Mouse (Mus musculus) neural tube, embryonic 14.5 days (tissue): ENCODE results near the gene Apol6. TPM values are rescaled to one million over a fixed set of nuclear protein-coding genes. Genes with fewer than 3 reads are reported as not detected.

Experiments
- ATAC-seq: fragments of 200-750 bp; cut with Nextera tagmentation; 2 replicates; pipeline ENCODE4 v1.8.0; 2017; ENCODE audit warnings: low read depth, mild to moderate bottlenecking, moderate TSS enrichment, moderate library complexity
- H3K27ac ChIP-seq: fragments of 300-500 bp; sonication (generic); 2 replicates; pipeline ENCODE4 v1.5.1; 2014; ENCODE audit warnings: low read depth, mild to moderate bottlenecking, control low read depth, low read length, moderate library complexity, mixed read lengths
- H3K27me3 ChIP-seq: fragments of 300-500 bp; sonication (generic); 2 replicates; pipeline ENCODE4 v1.6.1; 2014; ENCODE audit warnings: low read length; ENCODE audit not compliant: control insufficient read depth, insufficient read depth
- H3K36me3 ChIP-seq: fragments of 300-500 bp; sonication (generic); 2 replicates; pipeline ENCODE4 v1.6.1; 2014; ENCODE audit warnings: low read length, mixed read lengths; ENCODE audit not compliant: control insufficient read depth, insufficient read depth
- H3K4me1 ChIP-seq: fragments of 300-500 bp; sonication (generic); 2 replicates; pipeline ENCODE4 v1.6.1; 2014; ENCODE audit warnings: low read length; ENCODE audit not compliant: control insufficient read depth, insufficient read depth
- H3K4me2 ChIP-seq: fragments of 300-500 bp; sonication (generic); 2 replicates; pipeline ENCODE4 v1.6.1; 2014; ENCODE audit warnings: mild to moderate bottlenecking, low read depth, low read length, control low read depth
- H3K4me3 ChIP-seq: fragments of 300-500 bp; sonication (generic); 2 replicates; pipeline ENCODE4 v1.5.1; 2014; ENCODE audit warnings: low read depth, low read length, control low read depth, mixed read lengths
- H3K9ac ChIP-seq: fragments of 300-500 bp; sonication (generic); replicated peaks from 2 replicates; pipeline ENCODE4 v1.6.1; 2014; ENCODE audit warnings: low read depth, mild to moderate bottlenecking, control low read depth, low read length, mixed read lengths
- H3K9me3 ChIP-seq: fragments of 300-500 bp; sonication (generic); 2 replicates; pipeline ENCODE4 v1.6.1; 2016; ENCODE audit warnings: low read length; ENCODE audit not compliant: control insufficient read depth
- WGBS: fragments of 180-500 bp; shearing (Covaris S2); extraction: QIAGEN DNeasy Blood & Tissue Kit; methylation state at CpG from one replicate; pipeline ENCODE4 v1.1.7; 2014; 5-methylcytosine and 5-hydroxymethylcytosine counted together
- polyA plus RNA-seq: library from polyadenylated mRNA; unstranded; fragments of >200 nt; fragmentation: Nextera tagmentation; extraction: Ambion mirVana; gene quantifications from 2 replicates; pipeline ENCODE4 v1.2.1, GENCODE M21; 2014

Apol6 gene
- polyA plus RNA-seq, 1 experiment from 2014 or later: 0.08 TPM

DNA sequence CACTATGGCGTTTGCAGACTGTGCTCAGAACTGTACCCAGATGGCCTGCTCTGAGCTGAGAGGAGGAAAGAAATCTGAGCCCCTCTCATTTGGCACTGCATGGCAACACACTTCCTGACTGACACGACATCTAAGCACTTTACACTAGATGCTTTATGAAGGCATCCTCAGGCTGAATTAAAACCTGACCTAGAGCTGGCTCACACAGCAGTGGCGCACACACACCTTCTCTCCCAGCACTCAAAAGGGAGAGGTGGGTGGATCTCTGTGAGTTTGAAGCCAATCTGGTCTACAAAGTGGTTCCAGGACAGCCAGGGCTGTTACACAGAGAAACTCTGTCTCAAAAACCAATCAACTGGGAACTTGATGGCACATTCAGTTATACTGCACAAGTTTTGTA lies 55.2 kb downstream of the Apol6 start:
- Histone ChIP-seq H3K36me3 (peaks cover 40% of the 10 kb centered on the region), H3K27ac (no peak overlapping the region), H3K27me3 (no peaks in the 10 kb centered on the region), H3K9me3 (no peaks in the 10 kb centered on the region), H3K4me3 (no peak overlapping the region), H3K4me1 (no peaks in the 10 kb centered on the region), H3K4me2 (no peak overlapping the region), H3K9ac (no peak overlapping the region)
- WGBS: 82% methylated on average over 3 of the region's 3 CpGs
- no peak for ATAC-seq

DNA sequence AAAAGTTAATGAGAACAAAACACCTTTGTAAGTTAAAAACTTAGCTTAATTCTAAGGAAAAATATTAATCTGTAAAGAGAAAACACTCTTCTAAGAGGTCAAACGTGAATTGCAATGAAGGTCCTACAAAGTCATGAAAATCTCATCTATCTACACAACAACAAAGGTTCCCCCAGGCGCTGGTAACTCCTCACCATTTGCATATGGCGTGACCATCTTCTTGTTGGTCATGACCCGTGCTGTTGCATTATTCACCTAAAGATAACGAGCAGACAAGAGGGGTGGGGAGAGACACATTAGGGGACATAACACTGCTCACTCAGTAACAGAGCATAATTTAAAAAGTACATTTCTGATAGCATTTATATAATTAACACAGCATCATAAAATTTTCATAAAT lies 58.2 kb downstream of the Apol6 start:
- Histone ChIP-seq H3K27ac (no peak overlapping the region), H3K4me1 (no peaks in the 10 kb centered on the region), H3K4me3 (no peak overlapping the region), H3K36me3 (peaks cover 25% of the 10 kb centered on the region), H3K4me2 (no peak overlapping the region), H3K27me3 (no peaks in the 10 kb centered on the region), H3K9ac (no peak overlapping the region), H3K9me3 (no peaks in the 10 kb centered on the region)
- 65% methylated on average over 5 of the region's 5 CpGs for WGBS
- ATAC-seq: no peak

DNA sequence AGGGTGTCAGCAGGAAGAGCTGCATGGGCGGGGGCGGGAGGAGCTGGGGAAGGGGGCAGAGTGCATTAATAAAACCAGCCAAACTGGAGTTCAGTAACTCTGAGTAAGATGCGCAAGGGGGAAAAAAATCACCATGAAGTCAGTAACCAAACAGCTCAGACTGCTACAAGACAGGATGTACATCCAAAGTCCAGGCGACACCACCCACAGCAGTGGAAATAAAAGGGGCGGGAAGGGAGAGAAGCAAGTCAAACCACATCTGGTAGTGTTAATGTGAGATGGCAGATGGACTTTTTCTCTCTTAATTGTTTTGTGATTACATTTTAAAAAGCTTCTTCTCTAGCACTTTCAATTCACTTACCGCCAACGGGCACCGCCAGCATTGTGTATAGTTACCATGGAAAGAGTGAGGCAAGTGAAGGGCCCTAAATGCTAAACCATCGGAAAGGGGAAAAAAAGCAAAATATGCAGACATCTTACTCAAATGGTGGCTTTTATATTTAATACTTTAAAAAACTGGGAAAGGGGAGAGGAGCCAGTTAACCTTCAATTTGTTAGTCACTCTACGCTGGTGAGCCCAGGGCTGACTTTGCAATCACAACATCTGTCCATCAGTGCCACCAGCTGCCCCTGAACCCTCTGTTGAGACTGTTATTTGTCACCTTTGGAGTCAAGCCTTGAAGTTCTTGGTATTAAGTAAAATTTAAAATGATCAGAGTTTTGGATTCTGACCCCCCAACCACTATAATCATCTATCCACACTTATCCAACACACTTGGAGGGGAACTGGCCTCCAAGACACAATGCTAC lies 60.0 kb downstream of the Apol6 start:
- H3K27me3 ChIP-seq: no peaks in the 10 kb centered on the region
- no peak for ATAC-seq
- no peaks in the 10 kb centered on the region for H3K4me1 ChIP-seq
- H3K36me3 ChIP-seq: peaks cover 12% of the 10 kb centered on the region
- H3K9ac ChIP-seq: no peak overlapping the region
- H3K4me3 ChIP-seq: no peak overlapping the region
- H3K27ac ChIP-seq: no peak overlapping the region
- no peak overlapping the region for H3K4me2 ChIP-seq
- 43% methylated on average over 10 of the region's 10 CpGs for WGBS
- no peaks in the 10 kb centered on the region for H3K9me3 ChIP-seq

DNA sequence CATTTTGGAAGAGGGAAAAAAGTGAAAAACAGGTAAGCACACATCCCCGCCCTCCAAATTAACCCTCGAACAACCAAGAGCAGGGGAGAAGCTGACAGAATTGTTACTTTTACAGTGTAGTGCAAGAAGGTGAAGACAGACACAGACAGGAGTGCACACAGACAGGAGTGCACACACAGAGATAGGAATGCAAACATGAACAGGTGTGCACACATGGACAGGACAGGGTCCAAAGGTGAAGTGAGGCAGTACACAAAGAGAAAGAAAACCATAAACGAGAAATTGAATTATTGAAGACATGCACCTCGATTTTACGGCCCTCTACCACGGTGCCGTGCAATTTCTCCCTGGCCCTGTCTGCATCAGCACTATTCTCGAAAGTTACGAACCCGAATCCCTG lies 60.7 kb downstream of the Apol6 start:
- Histone ChIP-seq H3K9me3 (no peaks in the 10 kb centered on the region), H3K36me3 (peaks cover 13% of the 10 kb centered on the region), H3K4me2 (no peak overlapping the region), H3K4me3 (no peak overlapping the region), H3K9ac (no peak overlapping the region), H3K27ac (no peak overlapping the region), H3K4me1 (no peaks in the 10 kb centered on the region), H3K27me3 (no peaks in the 10 kb centered on the region)
- WGBS: 75% methylated on average over 10 of the region's 10 CpGs
- no peak for ATAC-seq

Other genes with a start within 250 kb of the Apol6 start
- 43.8 and 46.8 TPM in 2 replicates for gene Zfp251, start 173.3 kb upstream of the Apol6 start, polyA plus RNA-seq
- gene Zfp7, start 165.5 kb upstream of the Apol6 start, polyA plus RNA-seq: 10.0 and 10.9 TPM in 2 replicates
- 1.4 and 2.1 TPM in 2 replicates for gene Gm49527, start 165.4 kb upstream of the Apol6 start, polyA plus RNA-seq
- 21.2 and 23.0 TPM in 2 replicates for gene Zfp647, start 119.3 kb upstream of the Apol6 start, polyA plus RNA-seq
- gene 1110038F14Rik, start 96.2 kb upstream of the Apol6 start, polyA plus RNA-seq: 47.2 and 48.1 TPM in 2 replicates
- 0.46 and 1.4 TPM in 2 replicates for gene Mb, start 5.9 kb downstream of the Apol6 start, polyA plus RNA-seq